Mouse (Mus musculus) testis, adult 2 months (tissue): ENCODE results near the gene Lamtor5. TPM values are rescaled to one million over a fixed set of nuclear protein-coding genes. Genes with fewer than 3 reads are reported as not detected.

Experiments
- H3K27ac ChIP-seq: fragments of 200-500 bp; 2 replicates; pipeline ENCODE4 v1.5.1; 2012; ENCODE audit warnings: low read depth, low read length; ENCODE audit not compliant: control insufficient read depth, insufficient read depth
- H3K27me3 ChIP-seq: fragments of 200-500 bp; 2 replicates; pipeline ENCODE4 v1.6.1; 2012; ENCODE audit warnings: mild to moderate bottlenecking, low read length, moderate library complexity; ENCODE audit not compliant: control insufficient read depth, insufficient read depth
- H3K36me3 ChIP-seq: fragments of 200-500 bp; 2 replicates; pipeline ENCODE4 v1.6.1; 2012; ENCODE audit warnings: mild to moderate bottlenecking, low read length; ENCODE audit not compliant: control insufficient read depth, insufficient read depth
- H3K4me1 ChIP-seq: fragments of 200-500 bp; 2 replicates; pipeline ENCODE4 v1.6.1; 2012; ENCODE audit warnings: low read length; ENCODE audit not compliant: control insufficient read depth, insufficient read depth
- H3K4me3 ChIP-seq: fragments of 200-500 bp; 2 replicates; pipeline ENCODE4 v1.5.1; 2012; ENCODE audit warnings: low read depth, mild to moderate bottlenecking, low read length, moderate library complexity, mixed read lengths; ENCODE audit not compliant: control insufficient read depth
- CTCF ChIP-seq: fragments of 200-500 bp; IDR thresholded peaks from 2 replicates; pipeline ENCODE4 v1.5.1; 2012; ENCODE audit warnings: low read depth, mild to moderate bottlenecking, inconsistent platforms, low read length, moderate library complexity; ENCODE audit not compliant: control insufficient read depth, insufficient read depth, insufficient replicate concordance
- POLR2A ChIP-seq: fragments of 200-500 bp; IDR thresholded peaks from 2 replicates; pipeline ENCODE4 v1.6.1; 2012; ENCODE audit warnings: low read depth, mild to moderate bottlenecking, inconsistent platforms, low read length, moderate library complexity; ENCODE audit not compliant: control insufficient read depth
- polyA plus RNA-seq: library from polyadenylated mRNA; depleted of rRNA; stranded (reverse); fragments of >200 nt; gene quantifications from 2 replicates; pipeline ENCODE4 v1.2.3, GENCODE M21; 2012

The Lamtor5 gene
- polyA plus RNA-seq, 1 experiment: 73.5 TPM

DNA sequence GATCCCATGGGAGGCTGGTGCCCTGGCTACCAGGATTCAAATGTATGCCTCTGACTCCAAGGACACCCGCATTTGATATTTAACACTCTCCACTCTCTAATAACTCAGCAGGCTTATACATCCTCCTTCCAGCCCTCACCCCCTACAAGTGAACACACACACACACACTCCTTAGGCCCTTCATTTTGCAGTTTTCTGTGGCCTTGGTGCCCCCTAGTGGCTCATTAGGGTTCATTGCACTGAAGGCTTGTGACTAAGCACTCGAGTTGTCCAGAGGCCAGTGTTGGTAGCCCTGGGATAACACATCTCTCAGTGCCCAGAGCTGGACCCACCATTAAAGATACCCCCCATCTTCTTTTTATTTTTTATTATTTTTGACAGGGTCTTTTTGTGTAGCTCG lies 4.8 kb upstream of the Lamtor5 start:
- no peak overlapping the region for H3K4me3 ChIP-seq
- H3K4me1 ChIP-seq: peaks cover 8% of the 10 kb centered on the region
- no peaks in the 10 kb centered on the region for H3K36me3 ChIP-seq
- H3K27ac ChIP-seq: no peak overlapping the region
- TF ChIP-seq CTCF (peak; percentile 48; the same call in 1 of the 2 replicates), POLR2A (no peak)
- no peaks in the 10 kb centered on the region for H3K27me3 ChIP-seq

DNA sequence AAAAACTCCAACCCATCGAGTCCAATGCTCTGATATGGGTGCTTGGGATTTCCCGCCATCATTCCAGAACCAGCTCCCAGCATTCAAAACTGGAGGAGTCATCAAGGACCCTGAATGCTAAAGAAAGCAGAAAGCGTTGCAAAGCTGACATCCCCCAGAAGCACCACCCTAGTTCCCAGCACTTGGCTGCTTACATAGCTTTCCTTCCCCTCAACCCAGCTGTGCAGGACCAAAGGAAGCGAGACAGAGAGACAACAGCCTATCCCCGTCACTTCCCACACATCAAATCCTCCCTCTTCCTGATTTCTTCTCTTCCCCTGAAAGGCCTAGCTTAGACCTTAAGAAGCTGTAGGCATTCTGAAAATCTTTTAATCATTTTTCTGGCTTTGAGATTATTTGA lies 3.3 kb upstream of the Lamtor5 start:
- TF ChIP-seq CTCF (no peak), POLR2A (no peak)
- Histone ChIP-seq H3K27ac (no peak overlapping the region), H3K27me3 (no peaks in the 10 kb centered on the region), H3K4me3 (no peak overlapping the region), H3K36me3 (no peaks in the 10 kb centered on the region), H3K4me1 (peaks cover 8% of the 10 kb centered on the region)

DNA sequence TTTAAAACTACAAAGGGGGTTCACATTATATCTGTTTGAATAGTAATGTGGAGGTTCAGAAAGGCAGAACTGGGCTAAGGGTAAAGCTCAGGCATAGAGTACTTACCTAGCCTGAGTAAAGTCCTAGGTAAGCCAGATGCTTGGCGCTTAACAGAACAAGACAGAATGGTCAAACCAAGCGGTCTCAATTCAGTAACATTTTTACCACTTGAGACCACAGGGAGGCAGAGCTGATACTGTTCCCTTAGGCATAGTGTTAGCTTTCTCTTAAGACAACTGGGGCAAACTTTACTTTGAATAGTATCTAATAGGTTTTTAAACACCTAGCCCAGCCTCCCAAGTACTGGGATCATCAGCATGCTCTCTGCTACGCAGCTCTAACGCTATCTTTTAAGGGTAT lies 2.7 kb upstream of the Lamtor5 start:
- H3K27ac ChIP-seq: no peak overlapping the region
- no peaks in the 10 kb centered on the region for H3K36me3 ChIP-seq
- H3K27me3 ChIP-seq: no peaks in the 10 kb centered on the region
- no peak overlapping the region for H3K4me3 ChIP-seq
- TF ChIP-seq POLR2A (no peak), CTCF (no peak)
- H3K4me1 ChIP-seq: peaks cover 8% of the 10 kb centered on the region

DNA sequence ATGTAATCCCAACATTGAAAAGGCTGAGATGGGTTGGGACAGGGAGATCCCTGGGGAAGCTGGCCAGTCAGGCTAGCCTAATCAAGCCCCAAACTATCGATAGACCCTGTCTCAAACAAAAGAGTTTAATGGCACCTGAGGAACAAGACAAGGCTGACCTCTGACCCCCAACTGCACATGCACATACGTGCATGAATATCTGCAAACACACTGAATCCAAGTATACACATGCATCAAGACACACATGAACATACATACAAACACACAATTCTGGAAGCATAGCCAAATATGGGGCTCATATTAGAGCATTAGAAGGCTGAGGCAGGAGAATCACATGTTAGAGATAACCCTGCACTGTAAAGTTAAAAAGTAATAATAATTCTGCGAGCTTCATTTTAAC lies 2.0 kb upstream of the Lamtor5 start:
- Histone ChIP-seq H3K36me3 (no peaks in the 10 kb centered on the region), H3K27ac (no peak overlapping the region)

DNA sequence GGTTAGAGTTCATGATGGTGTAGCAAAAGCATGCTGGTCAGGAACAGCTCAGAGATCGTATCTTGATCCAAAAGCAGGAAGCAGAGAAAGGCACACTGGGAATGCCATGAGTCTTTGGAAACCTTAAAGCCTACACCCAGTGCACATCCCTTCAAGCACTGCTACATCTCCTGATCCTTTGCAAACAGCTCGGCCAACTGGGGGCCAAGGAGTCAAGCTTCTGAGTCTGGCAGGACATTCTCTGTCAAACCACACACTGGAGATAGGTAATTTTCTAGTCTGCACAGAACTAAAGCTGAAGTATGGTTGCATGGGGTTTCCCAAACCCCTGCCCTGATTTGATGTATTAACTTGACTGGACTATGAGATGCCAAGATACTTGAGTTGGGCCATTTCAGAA lies 7.5 kb downstream of the Lamtor5 start:
- H3K27ac ChIP-seq: no peak overlapping the region
- peaks cover 3% of the 10 kb centered on the region; the same call in 1 of the 2 replicates for H3K36me3 ChIP-seq
- no peaks in the 10 kb centered on the region for H3K27me3 ChIP-seq
- no peaks in the 10 kb centered on the region for H3K4me1 ChIP-seq
- H3K4me3 ChIP-seq: no peak overlapping the region
- TF ChIP-seq CTCF: no peak
- TF ChIP-seq POLR2A: no peak

More for the DNA sequence above, 2.0 kb upstream of the Lamtor5 start:
- TF ChIP-seq CTCF: no peak
- TF ChIP-seq POLR2A: no peak
- H3K27me3 ChIP-seq: no peaks in the 10 kb centered on the region
- H3K4me3 ChIP-seq: no peak overlapping the region
- peaks cover 8% of the 10 kb centered on the region for H3K4me1 ChIP-seq

DNA sequence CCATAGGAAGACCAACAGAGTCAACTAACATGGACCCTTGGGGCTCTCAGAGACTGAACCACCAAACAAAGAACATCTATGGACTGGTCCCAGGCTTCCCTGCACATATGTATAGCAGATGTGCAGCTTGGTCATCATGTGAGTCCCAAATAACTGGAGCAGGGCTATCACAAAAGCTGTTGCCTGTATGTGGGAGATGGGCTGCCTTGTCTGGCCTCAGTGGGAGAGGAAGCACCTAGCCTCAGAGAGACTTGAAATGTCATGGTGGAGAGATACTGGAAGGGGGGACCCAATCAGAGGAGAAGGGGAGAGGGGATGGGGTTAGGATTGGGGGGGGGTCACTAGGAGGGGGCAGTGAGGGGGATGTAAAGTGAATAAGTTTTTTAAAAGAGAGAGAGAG lies 8.7 kb downstream of the Lamtor5 start:
- Histone ChIP-seq H3K4me1 (no peaks in the 10 kb centered on the region), H3K4me3 (no peak overlapping the region), H3K27me3 (no peaks in the 10 kb centered on the region), H3K27ac (no peak overlapping the region), H3K36me3 (peaks cover 1% of the 10 kb centered on the region; the same call in 1 of the 2 replicates)
- TF ChIP-seq CTCF: no peak
- no peak for TF ChIP-seq POLR2A

DNA sequence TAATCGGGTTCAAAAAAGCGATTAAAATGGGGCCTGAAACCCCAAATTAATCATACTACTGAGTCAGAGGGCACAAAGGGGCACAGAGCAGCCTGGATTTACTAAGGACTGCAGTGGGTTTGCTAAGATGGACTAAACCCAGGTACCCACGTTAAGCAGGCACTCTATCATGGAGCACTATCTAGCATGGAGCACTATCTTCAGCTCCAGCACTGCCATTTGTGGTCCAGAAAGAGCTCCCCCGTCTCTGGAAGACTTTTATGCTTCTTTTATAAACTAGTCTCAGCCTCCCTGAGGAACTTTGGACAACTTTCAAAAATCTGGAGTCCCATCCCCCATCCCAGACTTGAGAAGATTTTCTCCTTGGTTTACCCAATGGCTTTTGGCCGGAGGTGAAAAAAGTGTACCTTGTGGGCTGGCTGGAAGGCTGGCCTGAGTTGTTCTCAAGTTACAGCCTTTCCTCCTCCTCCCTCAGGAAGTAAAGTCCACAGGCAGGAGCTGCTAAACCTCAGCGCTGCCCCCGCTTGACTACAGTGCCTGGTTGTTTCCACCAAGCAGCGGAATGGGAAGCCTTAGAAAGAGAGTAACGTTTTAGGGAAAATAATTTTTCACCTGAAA lies 12.2 kb downstream of the Lamtor5 start, which contains the start of gene Slc16a4:
TSS of gene Slc16a4 (plus strand) at position 467 of the 618 bp plus-strand sequence.
- Histone ChIP-seq H3K36me3 (no peaks in the 10 kb centered on the region), H3K27ac (no peak within 1 kb of the TSS), H3K27me3 (no peaks in the 10 kb centered on the region), H3K4me3 (no peak within 1 kb of the TSS), H3K4me1 (no peaks in the 10 kb centered on the region)
- TF ChIP-seq CTCF: no peak
- no peak for TF ChIP-seq POLR2A
